Mouse (Mus musculus) forebrain, embryonic 15.5 days (tissue): ENCODE measurements around the gene Cxcr6. TPM values are rescaled to one million over a fixed set of nuclear protein-coding genes. Genes with fewer than 3 reads are reported as not detected.

ENCODE experiments used
- ATAC-seq: fragments of 200-750 bp; cut with Nextera tagmentation; replicated peaks from 2 replicates; pipeline ENCODE4 v1.8.0; 2017; ENCODE audit warnings: mild to moderate bottlenecking, moderate TSS enrichment, moderate library complexity
- H3K27ac ChIP-seq: fragments of 300-500 bp; sonication (generic); replicated peaks from 2 replicates; pipeline ENCODE4 v1.5.1; 2015; ENCODE audit warnings: mild to moderate bottlenecking, inconsistent platforms
- H3K27me3 ChIP-seq: fragments of 300-500 bp; sonication (generic); 2 replicates; pipeline ENCODE4 v1.6.1; 2015; ENCODE audit warnings: inconsistent platforms
- H3K36me3 ChIP-seq: fragments of 300-500 bp; sonication (generic); 2 replicates; pipeline ENCODE4 v1.6.1; 2015; ENCODE audit warnings: mild to moderate bottlenecking, inconsistent platforms
- H3K4me1 ChIP-seq: fragments of 300-500 bp; sonication (generic); 2 replicates; pipeline ENCODE4 v1.6.1; 2015; ENCODE audit warnings: inconsistent platforms
- H3K4me2 ChIP-seq: fragments of 300-500 bp; sonication (generic); replicated peaks from 2 replicates; pipeline ENCODE4 v1.6.1; 2015; ENCODE audit warnings: mild to moderate bottlenecking, inconsistent platforms
- H3K4me3 ChIP-seq: fragments of 300-500 bp; sonication (generic); 2 replicates; pipeline ENCODE4 v1.5.1; 2015; ENCODE audit warnings: mild to moderate bottlenecking, inconsistent platforms
- H3K9ac ChIP-seq: fragments of 300-500 bp; sonication (generic); replicated peaks from 2 replicates; pipeline ENCODE4 v1.6.1; 2015; ENCODE audit warnings: mild to moderate bottlenecking, inconsistent platforms
- H3K9me3 ChIP-seq: fragments of 300-500 bp; sonication (generic); 2 replicates; pipeline ENCODE4 v1.6.1; 2016; ENCODE audit warnings: inconsistent platforms
- WGBS: fragments of 180-500 bp; shearing (Covaris S2); methylation state at CpG from one replicate; pipeline ENCODE4 v1.1.7; 2015; ENCODE audit warnings: mixed read lengths; 5-methylcytosine and 5-hydroxymethylcytosine counted together
- polyA plus RNA-seq: library from polyadenylated mRNA; unstranded; fragments of >200 nt; fragmentation: Nextera tagmentation; extraction: Ambion mirVana; gene quantifications from 2 replicates; pipeline ENCODE4 v1.2.1, GENCODE M21; 2015

Gene Cxcr6
- polyA plus RNA-seq, 1 experiment from 2014 or later: 0.18 TPM

- Histone ChIP-seq H3K27me3 (no peaks in the 10 kb centered on the region), H3K9me3 (no peaks in the 10 kb centered on the region), H3K9ac (no peak overlapping the region), H3K4me3 (no peak overlapping the region), H3K4me2 (no peak overlapping the region), H3K4me1 (no peaks in the 10 kb centered on the region), H3K36me3 (peaks cover 22% of the 10 kb centered on the region), H3K27ac (no peak overlapping the region)
- WGBS: 78% methylated on average over 3 of the region's 3 CpGs
- ATAC-seq: no peak
These were observed 10.1 kb upstream of the Cxcr6 start for GRCm38 (mm10) chr9:123796174-123796573.

DNA sequence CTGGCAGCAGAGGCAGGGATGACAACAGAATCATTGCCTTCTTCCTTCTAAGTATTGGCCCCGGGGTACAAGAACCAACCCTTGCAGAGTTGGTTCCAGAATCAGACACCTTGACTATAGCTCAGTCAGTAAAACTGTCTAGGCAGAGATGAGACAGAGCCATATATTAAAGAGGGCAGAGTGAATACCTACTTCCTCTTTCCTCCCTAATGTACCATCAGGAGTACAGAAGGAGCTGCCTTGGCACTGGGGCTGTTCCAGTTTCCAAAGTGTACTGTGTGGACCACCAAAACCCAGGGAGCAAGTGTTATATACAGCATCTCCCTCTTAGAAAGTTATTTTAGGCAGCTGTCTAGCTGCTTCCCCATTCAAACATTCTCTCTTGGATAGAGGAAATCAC, 4.7 kb upstream of the Cxcr6 start:
- Histone ChIP-seq H3K9me3 (no peaks in the 10 kb centered on the region), H3K4me2 (no peak overlapping the region), H3K36me3 (no peaks in the 10 kb centered on the region), H3K4me1 (no peaks in the 10 kb centered on the region), H3K4me3 (no peak overlapping the region), H3K9ac (no peak overlapping the region), H3K27ac (no peak overlapping the region), H3K27me3 (no peaks in the 10 kb centered on the region)
- ATAC-seq: no peak
- WGBS: 94% methylated on average over 1 of the region's 1 CpGs

DNA sequence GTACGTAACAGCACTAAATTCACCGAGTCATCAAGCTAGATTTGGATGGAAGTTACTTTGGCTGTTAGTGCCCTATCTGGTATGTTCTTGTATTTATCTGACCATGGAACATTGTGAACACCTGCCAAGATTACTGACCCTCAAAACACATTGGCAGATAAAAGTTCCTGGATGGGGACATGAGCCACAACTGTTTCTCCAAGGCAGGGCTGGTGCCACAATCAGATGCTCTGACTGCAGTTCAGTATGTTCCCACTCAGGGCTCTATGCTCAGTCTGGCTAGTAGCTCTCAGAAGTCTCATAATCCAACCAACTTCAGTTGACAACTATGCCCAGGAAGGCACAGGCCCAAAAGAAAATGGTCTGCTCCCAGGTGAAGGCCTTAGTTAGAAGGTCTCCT, 3.9 kb upstream of the Cxcr6 start:
- H3K9ac ChIP-seq: no peak overlapping the region
- no peaks in the 10 kb centered on the region for H3K27me3 ChIP-seq
- no peak overlapping the region for H3K4me3 ChIP-seq
- no peak overlapping the region for H3K4me2 ChIP-seq
- no peaks in the 10 kb centered on the region for H3K4me1 ChIP-seq
- no peaks in the 10 kb centered on the region for H3K36me3 ChIP-seq
- WGBS: 95% methylated on average over 2 of the region's 2 CpGs
- ATAC-seq: no peak
- no peaks in the 10 kb centered on the region for H3K9me3 ChIP-seq
- H3K27ac ChIP-seq: no peak overlapping the region

DNA sequence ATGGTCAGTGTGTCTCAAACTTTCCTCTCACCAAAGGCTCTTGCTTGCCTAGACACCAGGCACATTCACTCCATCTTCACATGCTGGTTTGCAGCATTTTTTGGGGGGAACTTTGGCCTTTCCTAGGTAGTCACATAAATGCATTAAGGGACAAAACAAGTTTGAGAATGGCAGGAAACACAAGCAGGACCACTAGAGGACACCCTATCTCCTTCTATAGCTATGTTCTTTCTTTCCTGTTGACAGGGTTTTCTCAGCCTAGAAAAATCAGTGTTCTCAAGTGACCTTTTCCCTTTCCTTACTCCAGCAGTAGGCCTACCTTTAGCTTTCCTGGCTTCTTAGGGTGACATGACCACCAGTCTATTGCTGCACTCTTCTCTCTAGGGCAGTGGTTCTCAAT, 3.4 kb upstream of the Cxcr6 start:
- H3K4me1 ChIP-seq: no peaks in the 10 kb centered on the region
- H3K4me2 ChIP-seq: no peak overlapping the region
- no peaks in the 10 kb centered on the region for H3K27me3 ChIP-seq
- no peak overlapping the region for H3K4me3 ChIP-seq
- H3K36me3 ChIP-seq: no peaks in the 10 kb centered on the region
- H3K27ac ChIP-seq: no peak overlapping the region
- H3K9ac ChIP-seq: no peak overlapping the region
- no peaks in the 10 kb centered on the region for H3K9me3 ChIP-seq
- no peak for ATAC-seq

DNA sequence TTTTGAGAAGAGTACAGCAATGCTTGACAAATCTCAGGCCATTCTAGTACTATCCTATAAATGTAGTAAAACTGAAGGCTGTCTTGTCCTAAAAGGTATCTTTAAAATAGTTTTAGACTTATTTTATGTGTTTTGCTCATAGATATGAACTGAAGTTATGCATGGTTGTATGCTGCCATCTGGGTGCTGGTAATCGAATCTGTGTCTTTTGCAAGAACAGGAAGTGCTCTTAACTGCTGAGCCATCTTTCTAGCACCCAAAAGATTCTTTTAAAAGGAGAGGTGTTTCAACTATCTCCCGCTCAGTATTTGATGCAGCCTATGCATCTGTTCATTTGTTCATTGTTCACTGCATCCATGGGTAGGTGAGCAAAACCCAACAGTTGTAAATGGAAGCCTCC, 1.0 kb upstream of the Cxcr6 start:
- Histone ChIP-seq H3K9me3 (no peaks in the 10 kb centered on the region), H3K27ac (no peak overlapping the region), H3K4me3 (no peak overlapping the region), H3K4me1 (no peaks in the 10 kb centered on the region), H3K36me3 (0 out of 2 replicates have a peak, but pooled peaks cover 3% of the 10 kb centered on the region), H3K4me2 (no peak overlapping the region), H3K27me3 (no peaks in the 10 kb centered on the region), H3K9ac (no peak overlapping the region)
- ATAC-seq: no peak
- 90% methylated on average over 2 of the region's 2 CpGs for WGBS

- WGBS: 81% methylated on average over 7 of the region's 7 CpGs
- Histone ChIP-seq H3K4me2 (no peak overlapping the region), H3K27ac (no peak overlapping the region), H3K4me1 (no peaks in the 10 kb centered on the region), H3K9me3 (no peaks in the 10 kb centered on the region), H3K9ac (no peak overlapping the region), H3K4me3 (no peak overlapping the region), H3K27me3 (no peaks in the 10 kb centered on the region), H3K36me3 (0 out of 2 replicates have a peak, but pooled peaks cover 3% of the 10 kb centered on the region)
- no peak for ATAC-seq
These were observed 2.3 kb downstream of the Cxcr6 start for GRCm38 (mm10) chr9:123808583-123808982.

DNA sequence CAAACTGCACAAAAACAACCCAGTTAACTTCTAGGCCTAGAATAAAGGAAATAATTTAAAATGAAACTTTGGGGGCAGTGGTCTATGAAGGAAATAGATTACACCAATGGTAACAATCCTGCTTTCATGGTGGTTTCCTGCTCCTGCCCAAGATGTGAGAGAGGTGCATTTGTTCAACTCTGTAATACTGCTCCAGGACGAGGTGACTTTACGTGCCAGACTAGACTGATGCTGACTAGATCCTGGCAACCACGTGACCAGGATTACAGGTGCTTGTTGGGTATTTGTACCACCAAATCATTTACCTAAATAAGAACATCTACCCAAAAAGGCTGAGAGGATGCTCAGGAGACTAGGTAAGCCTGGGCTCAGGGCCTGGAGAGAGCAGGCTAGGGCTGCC, 5.6 kb downstream of the Cxcr6 start:
- no peaks in the 10 kb centered on the region for H3K4me1 ChIP-seq
- 0 out of 2 replicates have a peak, but pooled peaks cover 9% of the 10 kb centered on the region for H3K36me3 ChIP-seq
- ATAC-seq: no peak
- no peak overlapping the region for H3K4me3 ChIP-seq
- H3K4me2 ChIP-seq: no peak overlapping the region
- 89% methylated on average over 3 of the region's 3 CpGs for WGBS
- H3K9ac ChIP-seq: no peak overlapping the region
- no peak overlapping the region for H3K27ac ChIP-seq
- H3K27me3 ChIP-seq: no peaks in the 10 kb centered on the region
- H3K9me3 ChIP-seq: no peaks in the 10 kb centered on the region

DNA sequence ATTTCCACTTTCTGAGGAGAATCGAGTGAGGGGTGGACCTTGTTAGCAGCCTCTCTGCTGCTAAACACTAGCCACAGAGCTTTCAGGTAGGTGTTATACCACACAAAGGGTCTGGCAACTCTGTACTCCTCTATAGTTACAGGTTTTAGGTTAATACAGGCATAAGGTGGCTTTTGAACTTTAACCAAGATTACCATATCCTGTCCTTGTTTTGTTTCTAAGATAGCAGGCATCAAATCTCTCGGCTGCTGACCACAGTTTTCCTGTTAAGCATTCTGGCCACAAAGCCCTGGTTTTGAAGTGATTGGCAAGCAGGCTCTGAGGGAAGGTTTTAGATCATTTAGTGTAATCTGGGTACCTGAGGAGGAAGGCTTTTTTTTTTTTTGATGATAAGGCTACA, 8.1 kb downstream of the Cxcr6 start:
- Histone ChIP-seq H3K9me3 (no peaks in the 10 kb centered on the region), H3K9ac (no peak overlapping the region), H3K27ac (no peak overlapping the region), H3K27me3 (no peaks in the 10 kb centered on the region), H3K4me2 (no peak overlapping the region), H3K36me3 (peaks cover 14% of the 10 kb centered on the region; the same call in 1 of the 2 replicates), H3K4me3 (no peak overlapping the region), H3K4me1 (no peaks in the 10 kb centered on the region)
- 69% methylated on average over 2 of the region's 2 CpGs for WGBS
- ATAC-seq: no peak

DNA sequence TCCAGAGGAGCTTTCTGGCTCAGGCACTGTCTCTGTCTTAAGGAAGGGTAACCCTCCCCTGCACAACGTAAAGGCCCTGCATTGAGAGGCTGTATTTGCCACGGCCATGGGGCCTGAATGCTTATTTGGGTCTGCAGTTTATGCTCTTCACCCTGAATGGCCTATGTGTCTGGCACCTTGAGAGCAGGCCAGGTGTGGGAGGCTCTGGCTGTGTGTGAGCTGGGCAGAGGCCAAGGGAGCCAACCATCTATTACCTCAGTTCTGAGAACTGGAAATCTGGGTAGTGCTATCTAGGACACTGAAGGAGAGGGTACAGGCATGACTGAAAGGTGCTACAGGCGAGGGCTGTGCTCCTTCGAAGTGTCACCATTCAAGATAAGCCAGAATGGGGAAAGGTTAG, 8.5 kb downstream of the Cxcr6 start:
- Histone ChIP-seq H3K27me3 (no peaks in the 10 kb centered on the region), H3K4me1 (no peaks in the 10 kb centered on the region), H3K4me3 (no peak overlapping the region), H3K27ac (no peak overlapping the region), H3K4me2 (no peak overlapping the region), H3K9me3 (no peaks in the 10 kb centered on the region), H3K9ac (no peak overlapping the region), H3K36me3 (peaks cover 14% of the 10 kb centered on the region; the same call in 1 of the 2 replicates)
- 84% methylated on average over 4 of the region's 4 CpGs for WGBS
- ATAC-seq: no peak

- ATAC-seq: no peak
- H3K4me2 ChIP-seq: no peak overlapping the region
- no peaks in the 10 kb centered on the region for H3K9me3 ChIP-seq
- no peaks in the 10 kb centered on the region for H3K4me1 ChIP-seq
- no peaks in the 10 kb centered on the region for H3K27me3 ChIP-seq
- 93% methylated on average over 3 of the region's 3 CpGs for WGBS
- peaks cover 12% of the 10 kb centered on the region; the same call in 1 of the 2 replicates for H3K36me3 ChIP-seq
- no peak overlapping the region for H3K9ac ChIP-seq
- no peak overlapping the region for H3K4me3 ChIP-seq
- H3K27ac ChIP-seq: no peak overlapping the region
These were observed 9.2 kb downstream of the Cxcr6 start for GRCm38 (mm10) chr9:123815444-123815843.

DNA sequence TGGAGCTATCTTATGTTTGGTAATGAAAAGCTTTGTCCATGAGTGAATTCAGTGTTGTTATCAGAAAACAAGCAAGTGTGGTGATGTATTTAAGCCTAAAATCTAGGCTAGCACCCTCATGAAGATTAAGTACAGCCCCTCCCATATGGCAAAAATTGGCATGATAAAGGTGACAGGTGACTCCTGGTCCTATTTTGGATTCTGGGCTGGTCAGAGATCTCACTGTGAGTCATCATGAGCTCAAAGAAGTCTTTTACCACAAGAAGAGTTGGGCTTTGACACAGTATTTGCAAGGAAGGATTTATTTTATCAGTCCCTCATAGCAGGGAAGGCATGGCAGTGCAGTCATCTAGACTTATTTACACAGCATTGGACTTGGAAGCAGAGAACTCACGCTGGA, 9.7 kb downstream of the Cxcr6 start:
- no peak for ATAC-seq
- H3K4me1 ChIP-seq: no peaks in the 10 kb centered on the region
- WGBS: 94% methylated on average over 1 of the region's 1 CpGs

DNA sequence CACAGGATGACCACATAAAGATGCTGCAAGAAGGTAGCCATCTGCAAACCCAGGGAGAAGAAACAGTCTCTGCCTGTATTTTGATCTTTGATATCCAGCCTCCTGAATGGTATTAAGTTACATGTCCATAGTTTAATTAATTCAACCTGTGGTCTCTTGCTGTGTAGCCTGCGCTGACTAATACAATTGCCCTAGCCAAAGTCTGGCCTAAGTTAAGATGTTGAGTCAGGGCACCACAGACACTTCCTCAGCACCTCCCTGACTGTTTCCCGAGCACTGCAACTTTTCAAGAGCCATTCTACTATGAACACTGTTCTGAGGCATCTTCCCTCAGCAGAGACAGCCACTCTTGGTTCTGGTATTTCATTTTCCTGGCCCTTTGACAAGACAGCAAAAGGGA, 12.3 kb downstream of the Cxcr6 start:
- H3K9ac ChIP-seq: no peak overlapping the region
- no peak overlapping the region for H3K4me3 ChIP-seq
- H3K27me3 ChIP-seq: no peaks in the 10 kb centered on the region
- H3K4me2 ChIP-seq: no peak overlapping the region
- peaks cover 22% of the 10 kb centered on the region for H3K36me3 ChIP-seq
- no peak for ATAC-seq
- no peaks in the 10 kb centered on the region for H3K4me1 ChIP-seq
- H3K9me3 ChIP-seq: no peaks in the 10 kb centered on the region
- WGBS: 84% methylated on average over 2 of the region's 2 CpGs
- no peak overlapping the region for H3K27ac ChIP-seq

More for the DNA sequence above, 9.7 kb downstream of the Cxcr6 start:
- H3K27ac ChIP-seq: no peak overlapping the region
- no peak overlapping the region for H3K4me3 ChIP-seq
- H3K36me3 ChIP-seq: peaks cover 12% of the 10 kb centered on the region; the same call in 1 of the 2 replicates
- no peaks in the 10 kb centered on the region for H3K9me3 ChIP-seq
- no peaks in the 10 kb centered on the region for H3K27me3 ChIP-seq
- H3K9ac ChIP-seq: no peak overlapping the region
- H3K4me2 ChIP-seq: no peak overlapping the region

DNA sequence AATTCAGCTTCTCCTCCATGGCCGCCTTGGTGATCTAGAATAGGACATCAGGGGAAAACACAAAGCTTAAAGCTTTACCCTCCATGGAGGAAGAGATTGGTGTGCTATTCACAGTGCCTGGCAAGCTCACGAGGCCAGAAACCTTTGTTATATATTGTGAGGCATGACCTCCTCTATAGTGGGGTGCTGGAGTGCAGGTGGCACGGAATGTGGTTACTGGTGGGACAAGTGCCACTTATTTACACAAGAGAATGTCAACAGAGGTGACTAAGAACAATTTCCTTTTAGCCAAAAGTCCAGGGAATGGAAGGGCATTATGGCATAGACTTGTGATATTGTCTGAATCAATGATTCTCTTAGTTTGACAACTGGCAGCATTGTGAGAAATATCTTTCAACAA, 20.4 kb downstream of the Cxcr6 start:
- Histone ChIP-seq H3K4me3 (no peak overlapping the region), H3K4me2 (no peak overlapping the region), H3K36me3 (peaks cover 30% of the 10 kb centered on the region), H3K4me1 (no peaks in the 10 kb centered on the region), H3K27ac (no peak overlapping the region), H3K9ac (no peak overlapping the region), H3K9me3 (no peaks in the 10 kb centered on the region), H3K27me3 (no peaks in the 10 kb centered on the region)
- 78% methylated on average over 3 of the region's 3 CpGs for WGBS
- ATAC-seq: no peak
